Mouse (Mus musculus) natural killer cell, adult 2 months (primary cell): ENCODE data around the gene Cep44.

Source experiments
- DNase-seq, 2 experiments: peaks; one replicate each; pipeline ENCODE4 v3.0.0; 2022; ENCODE audit warnings: low spot score in 2 of 2

Cep44 gene

GRCm38 (mm10) chr8:56486006-56486405 lies 64.8 kb downstream of the Cep44 start:
- no peak for DNase-seq
